Comparison of ENCODE assay signal across 7 mouse cellular contexts in the genomic region with DNA sequence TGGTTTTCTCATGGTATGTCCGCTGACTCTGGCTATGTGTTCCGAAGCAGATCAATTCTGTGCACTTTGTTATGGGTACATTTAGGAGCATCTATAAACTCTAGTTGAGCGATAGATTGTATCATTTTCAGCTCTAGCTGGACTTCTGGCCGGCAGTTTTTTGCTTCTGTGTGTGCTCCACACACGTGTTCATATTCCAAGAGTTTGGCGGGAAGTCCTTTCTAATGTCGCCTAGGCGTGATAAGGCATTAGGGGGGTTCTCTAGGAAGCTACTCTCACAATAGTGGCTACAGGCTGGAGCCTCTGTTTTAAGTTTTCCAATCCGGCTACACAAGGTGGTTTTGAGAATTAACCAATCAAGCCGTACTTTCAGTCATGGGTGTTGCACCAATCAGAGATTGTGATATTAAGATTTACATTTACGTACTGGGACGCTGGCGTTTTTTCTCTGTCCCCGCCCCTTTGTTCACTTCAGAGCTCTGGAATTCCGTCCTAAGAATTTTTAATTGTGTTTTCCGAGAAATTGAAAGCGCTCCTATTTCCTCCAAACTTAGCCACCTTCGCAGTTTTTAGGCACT. TPM values are rescaled to one million over a fixed set of nuclear protein-coding genes. Genes with fewer than 3 reads are reported as not detected.
A peak's percentile ranks its signal among the peaks of the same experiment; 100 is the strongest.
DNase-seq lines count a peak whose midpoint lies in the region; ATAC-seq lines count a peak whose summit lies in the region.

No protein-coding gene starts in this region.

- peak; percentile 86 for ATAC-seq in frontal cortex, adult (ENCODE audit: low TSS enrichment)
- ATAC-seq in hindbrain, embryonic 14.5 days (ENCODE audit: low FRiP score): peak; percentile 85

- H3K9ac ChIP-seq in hindbrain, embryonic 14.5 days: peak overlapping the region; percentile 68

- peaks cover 20% of the 10 kb centered on the region for H3K4me1 ChIP-seq in hindbrain, embryonic 14.5 days (replicated peaks; ENCODE audit: control insufficient read depth, insufficient read depth, low read length)

- H3K27ac ChIP-seq in hindbrain, embryonic 14.5 days: peak overlapping the region; percentile 88

- peak overlapping the region; percentile 83 for H3K4me2 ChIP-seq in hindbrain, embryonic 14.5 days (replicated peaks)

- peak; percentile 99 for DNase-seq in R1 (ENCODE audit: low read depth, low spot score)
- DNase-seq in cerebellum, adult 9-10 months: peak; percentile 94
- DNase-seq in hindbrain, embryonic 14.5 days (ENCODE audit: low spot score): peak; percentile 94
- DNase-seq in layer of hippocampus, postnatal 36 days: peak; percentile 47 to 59
- peak; percentile 64 for DNase-seq in lung, postnatal 14 days
- DNase-seq in right cerebral cortex, adult 2 months (ENCODE audit: low spot score in 2 of 2): peak; percentile 72 to 74

- WGBS in hindbrain, embryonic 14.5 days: under 1% methylated on average over 18 of the region's 18 CpGs

- no peaks in the 10 kb centered on the region for H3K36me3 ChIP-seq in hindbrain, embryonic 14.5 days (replicated peaks; ENCODE audit: control insufficient read depth, insufficient read depth)

- H3K4me3 ChIP-seq in hindbrain, embryonic 14.5 days (replicated peaks; ENCODE audit: low read length): peak overlapping the region; percentile 46

- H3K9me3 ChIP-seq in hindbrain, embryonic 14.5 days (ENCODE audit: control insufficient read depth, low read length): no peaks in the 10 kb centered on the region

- no peaks in the 10 kb centered on the region for H3K27me3 ChIP-seq in hindbrain, embryonic 14.5 days (ENCODE audit: control insufficient read depth, insufficient read depth, low read length)

RNA-seq across cellular contexts. Expression of gene Hist1h1d, which starts 2.9 kb away (rescaled TPM):
- polyA plus RNA-seq in hindbrain, embryonic 14.5 days (2014; fragmentation: Nextera tagmentation; extraction: Ambion mirVana): 0.12 and 0.17 TPM in 2 replicates
- 1 to 10 TPM; 4.3 to 6.0 TPM for total RNA-seq in layer of hippocampus, postnatal 36 days (2021)

RNA-seq across cellular contexts. Expression of gene Hist1h4f, which starts 4.5 kb away (rescaled TPM):
- polyA plus RNA-seq in hindbrain, embryonic 14.5 days (2014; fragmentation: Nextera tagmentation; extraction: Ambion mirVana): not detected in 2 replicates
- 100 to 1,000 TPM; 143 to 156 TPM for total RNA-seq in layer of hippocampus, postnatal 36 days (2021)

RNA-seq across cellular contexts. Expression of gene Hist1h3e, which starts 6.2 kb away (rescaled TPM):
- 1.5 and 3.1 TPM in 2 replicates for polyA plus RNA-seq in hindbrain, embryonic 14.5 days (2014; fragmentation: Nextera tagmentation; extraction: Ambion mirVana)
- total RNA-seq in layer of hippocampus, postnatal 36 days (2021): 10 to 100 TPM; 47.8 to 49.2 TPM

RNA-seq across cellular contexts. Expression of gene Hist1h3f, which starts 12.1 kb away (rescaled TPM):
- polyA plus RNA-seq in hindbrain, embryonic 14.5 days (2014; fragmentation: Nextera tagmentation; extraction: Ambion mirVana): 0.28 and 0.29 TPM in 2 replicates
- 10 to 100 TPM; 16.2 to 17.4 TPM for total RNA-seq in layer of hippocampus, postnatal 36 days (2021)

RNA-seq across cellular contexts. Expression of gene Hist1h2bh, which starts 12.7 kb away (rescaled TPM):
- polyA plus RNA-seq in hindbrain, embryonic 14.5 days (2014; fragmentation: Nextera tagmentation; extraction: Ambion mirVana): 0.22 TPM in 1 of 2 replicates, not detected in the other
- total RNA-seq in layer of hippocampus, postnatal 36 days (2021): 1 to 10 TPM; 1.1 to 1.2 TPM

Comparison
In these comparisons a context has a peak if more than half of its experiments do, and no peak if none do; other contexts are left out.
1. Peak in every context shown above with its lines: DNase-seq, ATAC-seq, H3K4me3 ChIP-seq and H3K27ac ChIP-seq.